Mouse (Mus musculus) kidney, adult 2 months (tissue): ENCODE measurements around the gene Ppm1j. TPM values are rescaled to one million over a fixed set of nuclear protein-coding genes. Genes with fewer than 3 reads are reported as not detected.

Source experiments
- DNase-seq: peaks from one replicate; pipeline ENCODE4 v3.0.0; 2021
- H3K27ac ChIP-seq: fragments of 200-500 bp; 2 replicates; pipeline ENCODE4 v1.5.1; 2012; ENCODE audit warnings: low read depth, low read length, control low read depth, inconsistent platforms; ENCODE audit not compliant: insufficient read depth
- H3K27me3 ChIP-seq: fragments of 200-500 bp; replicated peaks from 2 replicates; pipeline ENCODE4 v1.6.1; 2012; ENCODE audit warnings: mild to moderate bottlenecking, moderate library complexity, low read length, inconsistent platforms; ENCODE audit not compliant: control insufficient read depth, insufficient read depth
- H3K36me3 ChIP-seq: fragments of 200-500 bp; 2 replicates; pipeline ENCODE4 v1.6.1; 2012; ENCODE audit warnings: mild to moderate bottlenecking, moderate library complexity, low read length, inconsistent platforms; ENCODE audit not compliant: control insufficient read depth, insufficient read depth
- H3K4me1 ChIP-seq: fragments of 200-500 bp; 2 replicates; pipeline ENCODE4 v1.6.1; 2011; ENCODE audit warnings: low read length; ENCODE audit not compliant: control insufficient read depth, insufficient read depth
- H3K4me3 ChIP-seq: fragments of 200-500 bp; 2 replicates; pipeline ENCODE4 v1.5.1; 2011; ENCODE audit warnings: mild to moderate bottlenecking, low read depth, low read length, control low read depth; ENCODE audit not compliant: insufficient read depth
- CTCF ChIP-seq: fragments of 200-500 bp; conservative IDR thresholded peaks from 2 replicates; pipeline ENCODE4 v1.5.1; 2011; ENCODE audit warnings: low read depth, mild to moderate bottlenecking, control low read depth, low read length, moderate library complexity, mixed read lengths; ENCODE audit not compliant: insufficient read depth, insufficient read length
- POLR2A ChIP-seq: fragments of 200-500 bp; IDR thresholded peaks from one replicate; pipeline ENCODE4 v1.6.1; 2011; ENCODE audit warnings: low read depth, low read length, control low read depth
- WGBS: fragments of 180-500 bp; shearing (Covaris S2); methylation state at CpG from one replicate; pipeline ENCODE4 v1.1.7; 2018; 5-methylcytosine and 5-hydroxymethylcytosine counted together
- polyA plus RNA-seq: library from polyadenylated mRNA; depleted of rRNA; stranded (reverse); fragments of >200 nt; gene quantifications from 2 replicates; pipeline ENCODE4 v1.2.3, GENCODE M21; 2012

The Ppm1j gene
- polyA plus RNA-seq, 1 experiment = 4.0 TPM

DNA sequence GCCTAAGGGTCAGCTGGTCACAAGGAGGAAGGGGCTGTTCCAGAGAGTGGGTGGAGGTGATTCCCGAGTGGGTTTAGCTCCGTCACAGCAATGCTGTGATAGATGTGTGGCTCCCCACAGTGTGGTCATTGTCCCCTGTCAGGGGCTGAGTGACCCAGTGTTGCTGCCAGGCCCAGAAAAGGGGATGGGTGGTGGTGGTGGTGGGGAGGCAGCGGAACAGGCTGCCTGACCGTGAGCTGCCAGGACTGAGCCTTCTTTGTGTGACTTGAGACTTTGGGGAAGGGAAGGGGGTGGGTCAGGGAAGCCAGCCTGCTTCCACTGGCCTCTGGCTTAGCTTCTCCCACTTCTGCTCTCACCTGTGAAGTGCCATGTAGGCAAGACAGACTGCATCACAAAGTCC lies 10.2 kb downstream of the Ppm1j start:
- Histone ChIP-seq H3K27me3 (no peaks in the 10 kb centered on the region), H3K4me3 (peak overlapping the region; percentile 66; the same call in 1 of the 2 replicates), H3K27ac (no peak overlapping the region), H3K4me1 (peaks cover 25% of the 10 kb centered on the region; the same call in 1 of the 2 replicates), H3K36me3 (no peaks in the 10 kb centered on the region)
- no peak for DNase-seq
- TF ChIP-seq CTCF (no peak), POLR2A (no peak)
- WGBS = 48% methylated on average over 4 of the region's 4 CpGs

DNA sequence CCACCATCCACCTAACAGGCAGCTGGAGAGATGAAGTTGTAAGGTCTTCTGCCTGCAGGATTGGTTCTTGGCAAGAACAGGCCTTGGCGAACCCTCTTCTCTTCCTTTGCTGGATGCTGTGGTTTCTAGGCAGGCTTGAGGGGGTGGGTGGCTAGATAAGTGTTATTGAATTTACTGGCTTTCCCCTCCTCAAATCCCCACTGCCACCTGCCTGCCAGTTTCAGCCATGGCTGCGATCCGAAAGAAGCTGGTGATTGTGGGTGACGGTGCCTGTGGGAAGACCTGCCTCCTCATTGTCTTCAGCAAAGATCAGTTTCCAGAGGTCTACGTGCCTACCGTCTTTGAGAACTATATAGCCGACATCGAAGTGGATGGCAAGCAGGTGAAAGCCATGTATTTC lies 10.8 kb downstream of the Ppm1j start:
- H3K4me3 ChIP-seq = no peak overlapping the region
- DNase-seq = no peak
- peaks cover 30% of the 10 kb centered on the region; the same call in 1 of the 2 replicates for H3K4me1 ChIP-seq
- 89% methylated on average over 8 of the region's 8 CpGs for WGBS
- no peak overlapping the region for H3K27ac ChIP-seq
- no peaks in the 10 kb centered on the region for H3K27me3 ChIP-seq
- no peaks in the 10 kb centered on the region for H3K36me3 ChIP-seq
- no peak for TF ChIP-seq POLR2A
- no peak for TF ChIP-seq CTCF

DNA sequence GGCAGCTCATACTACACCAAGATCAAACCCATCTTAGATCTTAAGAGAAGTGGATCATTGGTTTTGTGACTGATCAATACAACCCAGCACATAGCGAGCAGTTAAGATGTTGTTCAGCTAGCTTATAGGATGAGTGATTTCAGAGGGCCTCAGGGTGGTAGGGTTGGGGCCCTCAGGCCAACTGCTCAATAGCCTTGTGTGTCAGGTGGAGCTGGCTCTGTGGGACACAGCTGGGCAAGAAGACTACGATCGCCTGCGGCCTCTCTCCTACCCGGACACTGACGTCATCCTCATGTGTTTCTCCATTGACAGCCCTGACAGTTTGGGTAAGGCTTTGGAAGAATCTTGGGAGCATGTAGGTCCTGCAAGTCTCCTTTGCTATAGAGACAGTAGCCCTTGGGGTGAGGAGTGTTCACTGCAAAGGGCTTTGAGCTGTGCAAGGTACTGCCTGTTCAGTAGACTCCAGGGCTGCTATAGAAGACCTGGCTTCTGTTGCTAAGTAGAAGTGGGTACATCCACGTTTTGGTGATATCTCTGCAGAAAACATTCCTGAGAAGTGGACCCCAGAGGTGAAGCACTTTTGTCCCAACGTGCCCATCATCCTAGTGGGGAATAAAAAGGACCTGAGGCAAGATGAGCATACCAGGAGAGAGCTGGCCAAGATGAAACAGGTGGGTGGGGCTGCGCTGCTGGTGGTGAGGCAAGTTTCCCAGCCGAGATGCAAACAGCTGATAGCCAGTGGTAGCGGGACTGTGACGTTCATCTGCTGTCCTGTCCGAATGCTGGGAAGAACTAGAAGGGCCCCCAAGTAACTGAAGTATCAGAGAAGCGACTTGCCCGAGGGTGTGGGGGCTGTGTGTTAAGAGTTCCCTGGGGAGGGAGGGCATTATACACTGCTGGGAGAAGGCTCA lies 11.8 kb downstream of the Ppm1j start:
- Histone ChIP-seq H3K27me3 (no peaks in the 10 kb centered on the region), H3K4me3 (no peak overlapping the region), H3K4me1 (peaks cover 31% of the 10 kb centered on the region; the same call in 1 of the 2 replicates), H3K27ac (no peak overlapping the region), H3K36me3 (no peaks in the 10 kb centered on the region)
- WGBS = 75% methylated on average over 15 of the region's 15 CpGs
- no peak for TF ChIP-seq CTCF
- TF ChIP-seq POLR2A = no peak
- no peak for DNase-seq

DNA sequence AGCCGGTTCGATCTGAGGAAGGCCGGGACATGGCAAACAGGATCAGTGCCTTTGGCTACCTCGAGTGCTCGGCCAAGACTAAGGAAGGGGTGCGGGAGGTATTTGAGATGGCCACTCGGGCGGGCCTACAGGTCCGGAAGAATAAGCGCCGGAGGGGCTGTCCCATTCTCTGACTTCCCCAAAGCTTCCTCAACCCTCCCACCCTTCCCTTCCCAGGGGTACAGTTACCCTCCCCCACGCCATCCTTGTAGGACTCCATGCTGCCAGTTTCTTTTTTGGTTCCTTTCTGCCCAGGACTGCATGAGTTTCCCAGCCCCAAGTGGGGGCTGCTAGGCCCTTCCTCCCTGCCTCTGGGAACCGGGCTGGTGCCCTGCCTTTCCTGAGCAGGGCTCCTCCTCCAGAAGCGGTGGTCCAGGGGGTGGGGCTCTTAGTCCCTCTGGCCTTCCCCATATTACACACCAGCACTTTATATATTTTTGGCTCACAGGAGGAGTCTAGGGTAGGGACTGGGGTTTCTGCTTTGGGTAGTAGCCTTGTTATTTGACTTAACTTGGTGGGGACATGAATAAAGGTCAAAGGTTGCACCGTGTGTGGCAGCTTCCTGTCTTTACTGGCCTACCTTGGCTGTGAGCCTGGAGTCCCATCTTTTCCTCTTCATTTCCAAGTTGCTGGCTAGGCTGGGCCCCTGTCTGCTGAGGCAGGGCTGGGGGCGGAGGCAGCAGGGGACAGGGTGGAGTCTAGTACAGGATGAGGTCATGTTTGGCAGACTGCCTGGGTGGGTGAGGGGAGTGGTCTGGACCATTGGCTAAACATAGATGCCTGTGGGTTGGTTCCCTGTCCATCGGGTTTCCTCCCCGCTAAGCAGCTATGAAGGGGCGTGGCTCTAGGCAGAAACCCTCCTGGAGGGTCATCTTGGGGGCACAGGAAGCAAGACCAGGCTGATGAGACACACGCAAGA lies 13.3 kb downstream of the Ppm1j start:
- Histone ChIP-seq H3K4me1 (peaks cover 31% of the 10 kb centered on the region; the same call in 1 of the 2 replicates), H3K27ac (peak overlapping the region; percentile 34), H3K4me3 (no peak overlapping the region), H3K27me3 (no peaks in the 10 kb centered on the region), H3K36me3 (no peaks in the 10 kb centered on the region)
- no peak for TF ChIP-seq CTCF
- 41% methylated on average over 20 of the region's 20 CpGs for WGBS
- peak; percentile 98 for DNase-seq

DNA sequence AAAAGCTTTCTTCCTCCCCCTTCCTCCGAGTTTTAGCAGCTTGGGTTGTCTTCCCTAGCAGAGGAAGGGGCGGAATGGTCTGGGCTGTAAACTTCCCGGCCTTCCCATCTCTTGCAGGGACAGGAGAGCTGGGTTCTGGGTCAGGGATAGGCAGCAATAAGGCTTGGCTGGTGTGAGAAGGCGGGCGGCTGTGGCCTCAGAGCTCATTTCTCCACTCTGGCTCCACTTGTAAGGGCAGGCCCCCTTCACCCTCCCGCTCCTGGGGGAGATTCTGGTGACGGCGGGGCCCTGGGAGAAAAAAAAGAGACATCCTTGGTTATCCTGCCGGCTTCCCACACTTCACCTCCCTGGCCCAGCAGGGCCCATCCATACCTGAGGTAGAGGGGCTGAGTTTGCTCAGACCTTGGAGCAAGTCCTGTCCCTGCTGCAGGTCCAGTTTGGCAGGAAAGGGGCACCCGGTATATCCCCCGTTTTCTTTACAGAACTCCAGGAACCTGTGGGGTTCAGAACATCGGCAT lies 14.2 kb downstream of the Ppm1j start:
- WGBS = 55% methylated on average over 12 of the region's 12 CpGs
- DNase-seq = no peak
- no peak overlapping the region for H3K4me3 ChIP-seq
- TF ChIP-seq POLR2A (no peak), CTCF (no peak)
- no peaks in the 10 kb centered on the region for H3K36me3 ChIP-seq
- 0 out of 2 replicates have a peak overlapping the region, but pooled peaks have one; percentile 7 for H3K27ac ChIP-seq
- no peaks in the 10 kb centered on the region for H3K27me3 ChIP-seq
- H3K4me1 ChIP-seq = peaks cover 29% of the 10 kb centered on the region; the same call in 1 of the 2 replicates

DNA sequence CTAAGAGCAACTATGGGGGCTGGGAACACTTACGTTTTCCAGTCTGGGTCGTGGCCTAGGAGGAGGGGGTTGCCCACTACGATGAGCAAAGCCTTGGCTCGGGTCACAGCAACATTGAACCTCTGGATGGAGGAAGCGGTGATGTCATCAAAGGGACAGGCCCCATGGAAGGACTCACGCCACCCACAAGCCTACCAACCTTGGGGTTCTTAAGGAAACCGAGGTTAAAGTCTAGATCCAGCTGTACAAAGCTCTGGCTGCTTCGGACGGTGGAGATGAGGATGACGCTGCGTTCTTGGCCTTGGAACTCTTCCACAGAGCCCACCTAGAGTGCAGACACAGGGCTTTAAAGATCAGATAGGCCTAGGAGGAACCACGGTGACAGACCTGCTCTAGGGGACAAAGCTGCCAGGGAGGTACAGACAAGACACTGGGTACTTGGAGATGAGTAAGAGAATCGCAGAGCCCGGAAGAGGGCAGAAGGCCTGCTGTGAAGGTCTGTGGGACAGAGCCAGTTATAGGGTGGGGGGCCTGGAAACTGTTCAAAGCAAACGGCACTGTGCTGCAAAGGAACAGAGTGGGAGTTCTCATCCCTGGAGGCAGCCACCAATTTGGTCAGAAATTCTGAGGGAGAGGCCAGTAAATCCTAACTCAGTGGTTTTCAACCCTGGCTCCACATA lies 14.9 kb downstream of the Ppm1j start:
- Histone ChIP-seq H3K4me1 (peaks cover 22% of the 10 kb centered on the region; the same call in 1 of the 2 replicates), H3K36me3 (no peaks in the 10 kb centered on the region), H3K4me3 (no peak overlapping the region), H3K27ac (peak overlapping the region; percentile 43; the same call in 1 of the 2 replicates), H3K27me3 (no peaks in the 10 kb centered on the region)
- 51% methylated on average over 15 of the region's 15 CpGs for WGBS
- TF ChIP-seq CTCF (no peak), POLR2A (no peak)
- peak; percentile 26 for DNase-seq
